Mouse (Mus musculus): ENCODE measurements around the gene Tent4a. TPM values are rescaled to one million over a fixed set of nuclear protein-coding genes. Genes with fewer than 3 reads are reported as not detected.
A peak's percentile ranks its signal among the peaks of the same experiment; 100 is the strongest.

The Tent4a gene
- total RNA-seq, 2 experiments from 2014 or later, result 10.5 to 11.2 TPM

- no peak for ATAC-seq (replicated peaks; ENCODE audit: poor library complexity)
Observed at GRCm38 (mm10) chr13:69481634-69482505, 52.5 kb downstream of the Tent4a start.

DNA sequence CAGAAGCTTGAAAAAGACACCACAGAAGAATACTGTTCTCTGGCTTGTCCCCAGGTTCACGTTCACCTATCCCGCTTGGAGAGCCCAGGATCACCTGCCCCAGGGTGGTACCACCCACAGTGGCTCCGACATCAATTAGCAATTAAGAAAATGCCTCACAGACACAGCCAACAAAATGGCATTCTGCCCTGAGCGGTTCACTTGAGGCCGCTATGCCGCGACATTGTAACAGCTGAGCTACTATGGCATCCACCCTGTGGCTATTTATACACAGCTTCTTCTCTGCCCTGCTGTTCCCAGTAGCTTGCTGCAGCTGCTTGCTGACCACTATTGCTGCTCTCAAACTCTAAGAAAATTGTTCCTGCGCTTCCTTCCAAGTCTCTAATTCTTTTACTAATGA is 53.4 kb downstream of the Tent4a start:
- ATAC-seq (replicated peaks; ENCODE audit: poor library complexity), result no peak

DNA sequence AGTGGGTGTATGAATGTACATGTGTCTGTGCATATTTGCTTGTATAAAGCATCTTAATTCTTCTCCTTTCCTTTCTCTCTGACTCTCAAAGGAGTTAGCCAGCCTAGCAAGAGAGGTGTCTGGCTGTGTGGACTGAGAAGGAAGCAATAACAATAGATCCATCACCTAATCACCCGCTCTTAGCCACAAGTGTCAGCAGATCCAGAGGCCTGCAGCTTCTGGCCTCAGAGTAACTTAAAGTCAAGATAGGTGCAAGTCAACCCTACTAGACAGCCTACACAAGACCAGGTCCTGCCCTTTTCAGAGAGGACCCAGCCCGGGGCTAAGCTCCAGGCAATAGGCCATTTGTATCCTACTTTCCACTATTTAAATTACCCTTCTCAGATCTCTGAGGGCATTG is 54.5 kb downstream of the Tent4a start:
- ATAC-seq (replicated peaks; ENCODE audit: poor library complexity), result no peak

DNA sequence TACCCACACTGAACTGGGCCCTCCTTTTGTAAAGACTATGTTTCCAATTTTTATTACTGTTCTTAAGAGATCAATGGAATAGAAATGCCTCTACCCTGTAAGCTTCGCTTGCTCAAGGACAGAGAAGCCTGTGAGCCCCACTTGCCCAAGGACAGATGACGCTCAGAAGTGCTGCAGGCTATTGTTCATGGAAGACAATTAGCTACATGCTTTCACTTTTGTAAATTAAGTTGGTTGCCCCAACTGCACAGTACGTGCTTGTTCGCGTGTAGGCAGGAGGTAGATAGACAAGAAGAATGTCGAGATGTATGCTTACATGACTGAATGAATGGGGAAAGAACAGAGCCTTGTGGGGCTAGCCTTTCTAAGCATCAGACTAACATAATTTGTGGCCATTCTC is 55.7 kb downstream of the Tent4a start:
- no peak for ATAC-seq (replicated peaks; ENCODE audit: poor library complexity)

DNA sequence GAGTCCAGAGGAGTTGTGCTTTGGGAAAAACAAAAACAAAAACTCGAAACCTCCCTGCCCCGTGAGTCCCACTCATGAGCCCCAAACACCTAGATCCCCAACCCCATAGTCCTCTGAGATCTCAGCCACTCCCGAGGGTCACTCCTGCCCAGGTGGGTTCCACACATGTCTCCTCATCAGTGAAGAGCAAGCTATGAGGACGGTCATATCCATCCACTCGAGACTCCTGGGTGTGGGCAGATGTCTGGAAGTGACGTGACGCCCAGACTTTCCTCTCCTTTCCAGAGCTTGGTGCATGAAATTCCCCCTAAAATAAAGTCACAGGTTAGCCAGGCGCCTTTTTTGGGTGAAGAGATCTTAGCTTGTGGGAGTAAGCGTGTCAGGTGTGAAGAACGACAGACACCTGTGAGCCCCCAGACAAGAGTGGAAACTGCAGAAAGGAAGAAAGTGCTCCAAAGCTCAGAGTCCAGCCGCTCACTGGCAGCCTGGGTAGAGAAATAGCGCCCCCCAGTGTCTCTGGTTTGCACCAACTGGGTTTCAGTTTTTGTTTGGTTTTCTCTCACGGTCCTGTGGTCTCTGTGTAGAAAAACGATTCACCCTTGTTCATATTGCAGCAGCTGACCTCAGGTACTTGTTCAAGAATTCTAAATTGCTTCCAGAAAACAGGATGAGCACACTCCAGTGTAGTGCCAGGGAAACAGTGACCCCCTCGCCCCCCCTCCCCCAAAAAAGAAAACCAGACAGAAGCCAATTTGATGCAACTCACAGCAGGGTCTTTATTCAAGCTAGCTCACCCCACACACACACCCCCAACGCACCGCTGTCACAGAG is 73.6 kb downstream of the Tent4a start:
- peak; percentile 65 for ATAC-seq (replicated peaks; ENCODE audit: poor library complexity)

DNA sequence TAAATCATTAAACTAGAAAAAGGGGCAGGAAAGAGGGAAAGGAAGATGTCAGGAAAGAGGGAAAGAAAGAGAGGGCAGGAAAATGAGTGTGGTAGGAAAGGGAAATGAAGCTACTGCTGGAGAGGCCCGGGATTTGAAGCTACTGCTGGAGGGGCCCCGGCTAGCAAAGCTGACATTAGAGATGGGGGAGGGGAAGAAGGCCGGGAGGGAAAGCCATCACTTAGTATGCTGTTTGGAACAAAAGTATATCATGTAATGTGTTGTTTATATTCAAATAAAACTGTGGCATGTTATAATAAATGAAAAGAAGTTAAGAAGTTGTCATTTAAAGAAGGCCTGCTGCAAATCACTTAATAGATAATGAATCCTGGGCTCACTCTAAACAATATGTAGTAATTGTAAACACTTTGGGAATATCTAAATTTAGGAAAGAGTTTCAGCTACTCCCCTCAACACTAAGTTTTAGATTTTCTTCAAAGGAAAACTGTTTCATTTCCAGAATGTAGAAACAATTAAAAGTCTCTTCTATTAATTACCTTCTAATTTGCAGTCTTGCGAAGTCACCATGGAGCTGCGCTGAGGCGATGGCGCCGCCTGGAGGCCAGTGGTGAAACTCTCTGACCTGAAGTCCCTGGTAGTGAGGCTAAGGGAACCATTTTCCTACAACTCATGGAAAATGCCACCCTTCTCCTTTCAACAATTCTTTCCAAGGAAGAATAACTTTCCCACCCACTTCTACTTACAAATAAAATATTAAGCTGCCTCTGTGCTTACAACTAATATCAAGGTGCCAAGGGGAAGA is 74.6 kb downstream of the Tent4a start:
- peak; percentile 75 for ATAC-seq (replicated peaks; ENCODE audit: poor library complexity)

DNA sequence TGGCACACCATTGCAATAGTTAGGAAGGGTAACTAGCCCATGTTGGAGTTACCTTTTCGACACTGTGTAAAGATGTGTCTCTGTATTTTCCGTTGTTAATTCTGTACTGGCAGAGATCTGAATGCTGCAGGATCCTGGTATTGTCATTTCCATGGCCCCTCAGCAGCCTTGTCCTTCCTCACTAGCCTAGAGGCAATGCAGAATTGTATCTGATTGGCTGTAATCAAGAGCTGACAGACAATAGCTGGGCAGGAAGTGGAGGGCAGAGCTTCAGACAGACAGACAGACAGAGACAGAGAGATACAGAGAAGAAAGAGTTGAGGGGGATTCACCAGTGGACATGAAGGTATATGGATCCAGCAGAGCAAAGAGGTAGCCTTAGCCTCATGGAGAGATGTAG is 75.5 kb downstream of the Tent4a start:
- no peak for ATAC-seq (replicated peaks; ENCODE audit: poor library complexity)

GRCm38 (mm10) chr13:69458461-69458860 is 76.0 kb downstream of the Tent4a start:
- ATAC-seq (replicated peaks; ENCODE audit: poor library complexity), result no peak

DNA sequence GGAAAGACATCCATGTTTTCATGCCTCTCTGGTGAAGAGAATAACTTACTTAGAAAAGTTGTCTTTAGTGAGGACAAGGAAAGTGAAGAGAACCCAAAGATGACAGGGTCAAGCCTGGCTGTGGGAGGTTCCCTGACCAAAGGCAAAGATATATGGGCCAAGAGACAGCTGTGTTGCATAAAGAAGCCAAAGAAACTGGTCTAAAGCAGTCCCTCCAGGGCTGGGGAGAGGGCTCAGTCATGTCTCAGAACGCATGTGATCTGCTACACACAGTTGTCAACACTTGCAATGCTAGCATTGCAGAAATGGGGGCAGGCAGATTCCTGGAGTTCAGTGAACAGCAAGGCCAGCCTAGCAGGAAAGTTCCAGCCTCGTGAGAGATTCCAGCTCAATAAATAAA is 77.3 kb downstream of the Tent4a start:
- ATAC-seq (replicated peaks; ENCODE audit: poor library complexity), result no peak

GRCm38 (mm10) chr13:69456641-69457040 is 77.8 kb downstream of the Tent4a start:
- 0 out of 2 replicates have a peak, but pooled peaks have one; percentile 46 for ATAC-seq (replicated peaks; ENCODE audit: poor library complexity)

DNA sequence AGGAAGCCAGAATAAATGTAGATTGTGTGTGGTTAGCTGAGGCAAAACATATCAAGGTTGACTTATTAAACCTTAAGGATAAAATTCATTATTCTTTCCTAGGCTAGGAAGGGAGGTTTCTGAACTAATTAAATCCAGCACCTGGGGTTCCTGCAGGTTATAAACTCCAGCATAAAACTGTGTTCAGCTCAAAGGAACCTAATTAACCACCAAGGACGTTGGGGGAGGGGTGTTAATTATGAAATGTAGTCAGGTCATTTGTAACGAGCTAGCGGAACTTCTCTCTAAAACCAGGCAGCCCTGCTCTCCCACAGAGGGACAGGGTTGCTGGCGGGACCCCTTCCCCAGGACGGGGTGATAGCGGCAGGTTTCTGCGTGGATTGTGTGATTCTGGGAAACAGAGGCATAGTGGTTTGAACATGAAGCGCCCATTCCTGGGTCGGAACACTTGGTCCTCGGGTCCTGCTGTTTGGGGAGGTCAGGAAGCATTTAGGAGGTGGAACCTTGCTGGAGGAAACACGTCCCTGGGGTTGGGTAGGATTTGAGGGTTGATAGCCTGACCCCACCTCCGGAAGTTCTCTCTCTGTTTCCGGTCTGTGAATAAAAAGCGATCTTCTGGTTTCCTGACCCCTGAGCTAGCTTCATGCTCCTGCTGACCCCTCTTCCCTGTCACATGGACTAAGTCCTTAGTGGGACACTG is 78.8 kb downstream of the Tent4a start:
- no peak for ATAC-seq (replicated peaks; ENCODE audit: poor library complexity)

Other genes starting within 250 kb of the Tent4a start
- gene Nsun2, start 871 bp downstream of the Tent4a start, total RNA-seq (2015), result 111 and 121 TPM in 2 replicates
- 197 and 244 TPM in 2 replicates for gene Nsun2, start 871 bp downstream of the Tent4a start, total RNA-seq (2017)
- 4.5 and 7.7 TPM in 2 replicates for gene Srd5a1, start 76.8 kb upstream of the Tent4a start, total RNA-seq (2015)
- 2.4 and 4.5 TPM in 2 replicates for gene Srd5a1, start 76.8 kb upstream of the Tent4a start, total RNA-seq (2017)
- gene Ube2ql1, start 205.3 kb upstream of the Tent4a start, total RNA-seq (2015), result not detected in 2 replicates
- not detected in 2 replicates for gene Ube2ql1, start 205.3 kb upstream of the Tent4a start, total RNA-seq (2017)

Measured in megakaryocyte progenitor cell, adult 5-6 weeks (primary cell).